Mouse (Mus musculus): ENCODE results near the gene Hsp90b1. TPM values are rescaled to one million over a fixed set of nuclear protein-coding genes. Genes with fewer than 3 reads are reported as not detected.

Hsp90b1 gene
- polyA plus RNA-seq, 1 experiment, result 1,340 TPM

DNA sequence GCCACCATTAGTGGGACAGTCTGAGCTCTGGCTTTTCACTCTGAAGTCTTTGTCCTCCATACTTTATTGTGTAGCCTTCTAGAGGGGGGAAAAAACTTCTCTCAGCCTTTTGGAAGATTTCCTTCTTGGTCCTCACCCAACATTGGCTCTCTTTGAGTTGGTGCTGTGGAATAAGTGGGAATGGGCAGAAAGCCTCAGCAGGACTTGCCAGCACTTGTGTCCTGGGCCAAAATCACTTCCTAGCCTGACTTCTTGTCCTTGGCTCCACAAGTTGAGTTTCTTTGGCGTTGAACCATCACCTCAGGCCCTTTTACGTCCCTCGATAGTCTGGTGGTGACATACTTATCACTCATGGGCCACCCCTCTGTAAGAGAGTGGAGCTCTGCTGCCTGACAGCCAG lies 22.9 kb upstream of the Hsp90b1 start:
- TF ChIP-seq EP300 (IDR thresholded peaks at IDR 0.05; ENCODE audit: insufficient read depth, low read depth, low read length) (no peak), CTCF (IDR thresholded peaks at IDR 0.05; ENCODE audit: low read depth, low read length) (no peak), POLR2A (IDR thresholded peaks at IDR 0.05; ENCODE audit: insufficient read depth, low read length) (no peak)
- no peaks in the 10 kb centered on the region for H3K9me3 ChIP-seq (replicated peaks; ENCODE audit: control insufficient read depth, insufficient read depth, low read length, poor library complexity, severe bottlenecking)

DNA sequence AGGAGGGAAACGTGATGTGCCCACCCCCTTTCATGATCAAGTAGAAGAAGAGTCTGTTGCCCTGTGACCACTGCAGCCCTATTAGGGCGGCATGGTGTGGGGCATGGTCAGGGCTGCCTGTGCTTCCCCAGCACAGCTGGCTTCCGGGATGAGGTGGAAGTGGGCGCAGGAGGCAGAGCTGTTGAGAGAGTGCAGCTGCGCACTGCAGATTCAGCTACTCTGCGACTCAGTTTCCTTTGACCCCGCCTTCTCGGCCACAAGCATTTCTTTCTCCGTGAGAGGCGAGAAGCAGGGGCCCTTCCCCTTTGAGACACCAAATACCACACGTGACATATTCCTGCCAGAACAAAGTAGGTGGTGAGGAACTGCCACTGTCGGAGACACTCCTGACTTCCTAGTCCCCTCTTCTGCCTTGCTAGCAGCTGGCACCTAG lies 22.3 kb upstream of the Hsp90b1 start:
- Histone ChIP-seq H3K36me3 (ENCODE audit: control insufficient read depth, insufficient read depth, low read length, poor library complexity, severe bottlenecking) (no peaks in the 10 kb centered on the region), H3K4me1 (ENCODE audit: control insufficient read depth, insufficient read depth, low read length) (no peaks in the 10 kb centered on the region), H3K9ac (ENCODE audit: low read depth, poor library complexity, severe bottlenecking) (no peak overlapping the region), H3K9me3 (replicated peaks; ENCODE audit: control insufficient read depth, insufficient read depth, low read length, poor library complexity, severe bottlenecking) (no peaks in the 10 kb centered on the region), H3K4me3 (ENCODE audit: low read depth, low read length) (peak overlapping the region; percentile 37), H3K27me3 (ENCODE audit: control insufficient read depth, insufficient read depth, low read length, poor library complexity, severe bottlenecking) (no peaks in the 10 kb centered on the region), H3K27ac (ENCODE audit: insufficient read depth, low read length) (no peak overlapping the region)
- TF ChIP-seq POLR2A (IDR thresholded peaks at IDR 0.05; ENCODE audit: insufficient read depth, low read length) (no peak), CTCF (IDR thresholded peaks at IDR 0.05; ENCODE audit: low read depth, low read length) (no peak), EP300 (IDR thresholded peaks at IDR 0.05; ENCODE audit: insufficient read depth, low read depth, low read length) (no peak)

More for the DNA sequence above, 22.9 kb upstream of the Hsp90b1 start:
- H3K9ac ChIP-seq (ENCODE audit: low read depth, poor library complexity, severe bottlenecking), result no peak overlapping the region
- no peaks in the 10 kb centered on the region for H3K27me3 ChIP-seq (ENCODE audit: control insufficient read depth, insufficient read depth, low read length, poor library complexity, severe bottlenecking)
- H3K27ac ChIP-seq (ENCODE audit: insufficient read depth, low read length), result no peak overlapping the region
- H3K4me1 ChIP-seq (ENCODE audit: control insufficient read depth, insufficient read depth, low read length), result no peaks in the 10 kb centered on the region
- H3K36me3 ChIP-seq (ENCODE audit: control insufficient read depth, insufficient read depth, low read length, poor library complexity, severe bottlenecking), result no peaks in the 10 kb centered on the region
- H3K4me3 ChIP-seq (ENCODE audit: low read depth, low read length), result no peak overlapping the region

DNA sequence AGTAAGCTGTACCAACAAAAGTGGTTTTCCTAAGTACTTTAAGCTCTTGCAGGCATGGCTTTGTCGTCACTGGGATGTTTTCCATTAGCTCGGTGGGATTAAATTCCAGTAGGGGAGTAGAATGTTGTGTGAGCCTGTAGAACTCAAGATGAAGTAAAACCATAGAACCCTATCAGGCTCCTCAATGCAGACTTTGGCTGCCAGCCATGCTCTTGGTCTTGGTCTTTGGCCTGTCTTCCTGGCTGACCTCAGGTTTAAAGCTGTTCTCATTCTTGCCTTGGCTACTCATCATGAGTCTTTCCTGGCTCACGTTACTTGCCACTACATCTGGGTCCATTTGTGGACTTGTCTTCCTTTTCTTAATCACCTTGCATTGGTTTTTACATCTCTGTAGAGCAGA lies 6.8 kb upstream of the Hsp90b1 start:
- Histone ChIP-seq H3K27me3 (ENCODE audit: control insufficient read depth, insufficient read depth, low read length, poor library complexity, severe bottlenecking) (no peaks in the 10 kb centered on the region), H3K9ac (ENCODE audit: low read depth, poor library complexity, severe bottlenecking) (no peak overlapping the region), H3K36me3 (ENCODE audit: control insufficient read depth, insufficient read depth, low read length, poor library complexity, severe bottlenecking) (no peaks in the 10 kb centered on the region), H3K4me1 (ENCODE audit: control insufficient read depth, insufficient read depth, low read length) (no peaks in the 10 kb centered on the region), H3K27ac (ENCODE audit: insufficient read depth, low read length) (no peak overlapping the region), H3K9me3 (replicated peaks; ENCODE audit: control insufficient read depth, insufficient read depth, low read length, poor library complexity, severe bottlenecking) (no peaks in the 10 kb centered on the region), H3K4me3 (ENCODE audit: low read depth, low read length) (no peak overlapping the region)
- TF ChIP-seq EP300 (IDR thresholded peaks at IDR 0.05; ENCODE audit: insufficient read depth, low read depth, low read length) (no peak), CTCF (IDR thresholded peaks at IDR 0.05; ENCODE audit: low read depth, low read length) (no peak), POLR2A (IDR thresholded peaks at IDR 0.05; ENCODE audit: insufficient read depth, low read length) (no peak)

DNA sequence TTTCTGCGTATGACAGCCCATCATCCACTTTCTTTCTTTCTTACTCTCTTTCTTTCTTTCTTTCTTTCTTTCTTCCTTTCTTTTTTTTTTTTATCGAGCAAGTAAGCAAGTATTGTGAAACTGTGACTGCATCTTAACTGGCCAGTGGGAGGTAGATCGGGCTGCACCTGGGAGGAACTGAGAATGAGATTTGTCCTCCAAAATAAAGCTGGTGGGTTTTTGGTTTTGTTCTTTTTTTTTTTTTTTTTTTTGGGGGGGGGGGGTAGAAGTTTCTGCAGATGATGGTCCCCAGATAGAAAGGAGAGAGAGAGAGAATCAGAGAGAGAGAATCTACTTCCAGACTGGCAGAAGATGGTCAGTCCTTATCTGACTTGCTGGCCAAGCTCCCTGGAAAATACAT lies 1.8 kb upstream of the Hsp90b1 start:
- TF ChIP-seq POLR2A (IDR thresholded peaks at IDR 0.05; ENCODE audit: insufficient read depth, low read length), result no peak
- TF ChIP-seq CTCF (IDR thresholded peaks at IDR 0.05; ENCODE audit: low read depth, low read length), result no peak
- no peak for TF ChIP-seq EP300 (IDR thresholded peaks at IDR 0.05; ENCODE audit: insufficient read depth, low read depth, low read length)
- no peak overlapping the region for H3K4me3 ChIP-seq (ENCODE audit: low read depth, low read length)
- peaks cover 21% of the 10 kb centered on the region for H3K36me3 ChIP-seq (ENCODE audit: control insufficient read depth, insufficient read depth, low read length, poor library complexity, severe bottlenecking)
- no peaks in the 10 kb centered on the region for H3K27me3 ChIP-seq (ENCODE audit: control insufficient read depth, insufficient read depth, low read length, poor library complexity, severe bottlenecking)
- no peak overlapping the region for H3K27ac ChIP-seq (ENCODE audit: insufficient read depth, low read length)
- H3K9me3 ChIP-seq (replicated peaks; ENCODE audit: control insufficient read depth, insufficient read depth, low read length, poor library complexity, severe bottlenecking), result no peaks in the 10 kb centered on the region
- H3K4me1 ChIP-seq (ENCODE audit: control insufficient read depth, insufficient read depth, low read length), result no peaks in the 10 kb centered on the region
- H3K9ac ChIP-seq (ENCODE audit: low read depth, poor library complexity, severe bottlenecking), result no peak overlapping the region

DNA sequence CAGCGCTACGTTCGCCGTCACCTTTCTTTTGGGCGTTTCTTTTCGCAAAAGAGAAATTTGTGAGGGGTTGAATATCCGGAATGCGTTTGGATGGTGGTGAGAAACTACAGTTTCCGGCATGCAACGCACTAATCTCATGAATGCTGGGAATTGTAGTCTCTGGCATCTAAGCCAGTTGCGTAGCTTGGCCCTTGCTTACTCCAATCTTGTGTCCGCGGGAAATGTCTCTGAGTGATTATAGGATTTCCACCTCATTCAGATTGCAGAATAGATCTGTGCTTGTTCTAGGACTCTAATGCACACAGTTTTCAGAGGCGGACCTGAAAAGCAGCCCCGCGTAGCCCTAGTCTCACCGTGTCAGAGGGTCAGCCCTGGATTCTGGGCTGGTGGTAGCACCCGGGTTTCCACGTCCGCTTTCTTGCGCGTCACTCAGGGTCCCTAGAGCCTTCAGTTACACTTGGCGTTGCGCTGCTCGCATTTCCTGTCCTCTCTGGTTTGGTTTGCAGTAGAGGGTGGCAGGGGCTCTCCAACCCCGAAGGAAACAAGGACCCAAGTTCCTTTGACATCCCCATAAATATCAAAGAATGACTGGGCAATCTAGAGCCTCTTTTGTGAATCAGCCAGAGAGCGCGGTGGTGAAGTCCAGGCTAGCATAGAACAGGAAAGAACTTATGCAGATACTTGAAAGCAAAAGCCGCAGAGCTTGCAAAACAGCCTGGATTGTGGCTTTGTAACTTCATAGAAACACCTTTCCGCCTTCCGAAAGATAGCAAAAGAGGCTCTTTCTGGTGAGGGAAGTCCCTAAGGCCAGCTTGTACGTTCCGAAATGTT lies 828 bp upstream of the Hsp90b1 start:
- H3K27me3 ChIP-seq (ENCODE audit: control insufficient read depth, insufficient read depth, low read length, poor library complexity, severe bottlenecking), result no peaks in the 10 kb centered on the region
- no peaks in the 10 kb centered on the region for H3K9me3 ChIP-seq (replicated peaks; ENCODE audit: control insufficient read depth, insufficient read depth, low read length, poor library complexity, severe bottlenecking)
- H3K36me3 ChIP-seq (ENCODE audit: control insufficient read depth, insufficient read depth, low read length, poor library complexity, severe bottlenecking), result peaks cover 30% of the 10 kb centered on the region
- no peak for TF ChIP-seq CTCF (IDR thresholded peaks at IDR 0.05; ENCODE audit: low read depth, low read length)
- TF ChIP-seq EP300 (IDR thresholded peaks at IDR 0.05; ENCODE audit: insufficient read depth, low read depth, low read length), result no peak
- TF ChIP-seq POLR2A (IDR thresholded peaks at IDR 0.05; ENCODE audit: insufficient read depth, low read length), result no peak
- peak overlapping the region; percentile 64 for H3K9ac ChIP-seq (ENCODE audit: low read depth, poor library complexity, severe bottlenecking)
- H3K4me3 ChIP-seq (ENCODE audit: low read depth, low read length), result peak overlapping the region; percentile 92
- no peaks in the 10 kb centered on the region for H3K4me1 ChIP-seq (ENCODE audit: control insufficient read depth, insufficient read depth, low read length)
- peak overlapping the region; percentile 72 for H3K27ac ChIP-seq (ENCODE audit: insufficient read depth, low read length)

DNA sequence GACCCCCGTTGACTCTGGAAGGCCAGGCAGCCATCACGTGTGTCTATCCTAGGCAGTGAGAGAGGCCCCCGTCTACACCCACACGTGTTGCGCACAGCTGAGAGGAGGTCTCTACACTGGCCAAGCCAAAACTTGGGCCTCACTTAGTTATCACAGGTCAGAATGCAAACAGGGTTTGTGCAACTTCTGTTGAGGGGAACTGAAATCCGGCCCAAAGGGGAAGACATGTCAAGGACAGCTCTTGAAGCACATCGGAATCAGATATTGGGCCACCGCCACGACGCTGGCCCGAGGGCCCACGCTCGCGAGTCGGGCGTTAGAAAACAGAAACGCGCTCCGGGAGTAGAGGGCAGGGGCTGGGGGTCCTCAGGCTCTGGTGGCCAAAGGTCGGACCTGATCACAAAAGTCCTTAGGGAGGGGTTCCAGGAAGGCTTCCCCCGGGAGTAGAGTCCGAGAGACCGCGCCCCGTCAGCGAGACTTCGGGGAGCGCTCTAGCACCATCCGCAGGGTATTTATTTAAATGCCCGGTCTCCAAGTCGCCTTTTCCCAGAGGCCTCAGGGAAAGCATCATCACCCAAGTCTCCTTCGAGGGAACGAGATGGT lies 619 bp downstream of the Hsp90b1 start:
- TF ChIP-seq POLR2A (IDR thresholded peaks at IDR 0.05; ENCODE audit: insufficient read depth, low read length) (no peak), CTCF (IDR thresholded peaks at IDR 0.05; ENCODE audit: low read depth, low read length) (no peak), EP300 (IDR thresholded peaks at IDR 0.05; ENCODE audit: insufficient read depth, low read depth, low read length) (no peak)
- Histone ChIP-seq H3K4me3 (ENCODE audit: low read depth, low read length) (peak overlapping the region; percentile 94), H3K27me3 (ENCODE audit: control insufficient read depth, insufficient read depth, low read length, poor library complexity, severe bottlenecking) (no peaks in the 10 kb centered on the region), H3K27ac (ENCODE audit: insufficient read depth, low read length) (0 out of 2 replicates have a peak overlapping the region, but pooled peaks have one; percentile 10), H3K9me3 (replicated peaks; ENCODE audit: control insufficient read depth, insufficient read depth, low read length, poor library complexity, severe bottlenecking) (no peaks in the 10 kb centered on the region), H3K4me1 (ENCODE audit: control insufficient read depth, insufficient read depth, low read length) (no peaks in the 10 kb centered on the region), H3K9ac (ENCODE audit: low read depth, poor library complexity, severe bottlenecking) (peak overlapping the region; percentile 90), H3K36me3 (ENCODE audit: control insufficient read depth, insufficient read depth, low read length, poor library complexity, severe bottlenecking) (peaks cover 43% of the 10 kb centered on the region)
